Mouse (Mus musculus): ENCODE measurements around the gene Chrna4. TPM values are rescaled to one million over a fixed set of nuclear protein-coding genes. Genes with fewer than 3 reads are reported as not detected.

Gene Chrna4
- polyA plus RNA-seq, 1 experiment = not detected

DNA sequence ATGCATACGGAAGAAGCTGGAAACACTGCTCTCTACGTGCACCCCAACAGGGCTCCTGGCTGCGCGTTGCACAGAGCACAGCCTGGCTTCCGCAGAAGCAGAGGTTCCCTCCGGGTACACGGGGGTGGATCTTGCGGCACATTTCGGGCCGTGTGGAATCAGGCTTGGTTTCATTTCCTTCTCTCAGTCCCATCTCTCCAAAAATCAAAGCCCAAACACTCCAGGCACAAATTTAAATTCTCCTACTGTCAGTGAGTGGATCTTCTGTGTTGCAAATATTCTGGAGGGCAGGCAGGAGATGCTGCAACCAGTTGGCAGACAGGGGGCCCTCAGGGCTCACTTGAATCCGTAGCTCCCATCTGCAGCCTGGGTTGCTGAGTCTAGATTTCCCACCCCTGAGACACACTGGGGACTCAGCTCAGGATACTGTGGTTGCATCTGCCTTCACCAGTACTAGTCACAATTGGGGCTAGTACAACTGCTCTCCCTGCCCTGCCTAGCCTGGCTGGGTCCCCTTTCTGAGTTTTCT lies 11.9 kb downstream of the Chrna4 start:
- 71% methylated on average over 11 of the region's 11 CpGs for WGBS
- H3K27me3 ChIP-seq (ENCODE audit: control insufficient read depth, insufficient read depth, low read length) = no peaks in the 10 kb centered on the region
- no peaks in the 10 kb centered on the region for H3K4me1 ChIP-seq (ENCODE audit: control insufficient read depth, insufficient read depth, insufficient read length)
- no peak overlapping the region for H3K27ac ChIP-seq (ENCODE audit: insufficient read depth, low read length)
- no peak overlapping the region for H3K4me3 ChIP-seq (ENCODE audit: extremely low read depth, insufficient read depth, insufficient read length)
- DNase-seq (ENCODE audit: low read depth in 1 of 2, low spot score in 2 of 2) = no peak
- no peak for TF ChIP-seq POLR2A (IDR thresholded peaks at IDR 0.05; ENCODE audit: low read depth, low read length)
- no peaks in the 10 kb centered on the region for H3K36me3 ChIP-seq (ENCODE audit: control insufficient read depth, insufficient read depth, low read length)

DNA sequence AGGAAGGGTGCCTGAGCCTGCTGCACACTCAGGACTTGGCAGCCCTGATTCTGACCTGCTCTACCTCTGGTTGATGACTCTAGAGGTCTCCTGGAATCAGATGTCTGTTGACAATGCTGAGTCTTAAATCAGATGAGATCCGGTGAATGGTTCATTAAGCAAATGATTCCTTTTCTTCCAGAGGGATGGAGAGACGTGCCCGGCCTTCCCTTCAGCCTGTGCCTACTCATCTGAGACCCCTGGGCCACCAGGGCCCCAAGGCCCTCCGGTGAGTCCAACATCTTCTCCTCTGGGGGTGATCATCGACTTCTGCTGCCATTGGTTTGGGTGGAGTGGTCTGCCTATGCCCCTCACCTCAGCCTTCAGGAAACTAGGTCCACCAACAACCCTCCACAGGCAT lies 35.0 kb downstream of the Chrna4 start:
- 83% methylated on average over 5 of the region's 5 CpGs for WGBS
- H3K4me1 ChIP-seq (ENCODE audit: control insufficient read depth, insufficient read depth, insufficient read length) = no peaks in the 10 kb centered on the region
- no peaks in the 10 kb centered on the region for H3K27me3 ChIP-seq (ENCODE audit: control insufficient read depth, insufficient read depth, low read length)
- no peak for TF ChIP-seq POLR2A (IDR thresholded peaks at IDR 0.05; ENCODE audit: low read depth, low read length)
- TF ChIP-seq CTCF (IDR thresholded peaks at IDR 0.05; ENCODE audit: extremely low read depth, insufficient read depth, insufficient read length, insufficient replicate concordance) = no peak
- H3K27ac ChIP-seq (ENCODE audit: insufficient read depth, low read length) = no peak overlapping the region
- DNase-seq (ENCODE audit: low read depth in 1 of 2, low spot score in 2 of 2) = no peak
- H3K36me3 ChIP-seq (ENCODE audit: control insufficient read depth, insufficient read depth, low read length) = no peaks in the 10 kb centered on the region
- H3K4me3 ChIP-seq (ENCODE audit: extremely low read depth, insufficient read depth, insufficient read length) = no peak overlapping the region

DNA sequence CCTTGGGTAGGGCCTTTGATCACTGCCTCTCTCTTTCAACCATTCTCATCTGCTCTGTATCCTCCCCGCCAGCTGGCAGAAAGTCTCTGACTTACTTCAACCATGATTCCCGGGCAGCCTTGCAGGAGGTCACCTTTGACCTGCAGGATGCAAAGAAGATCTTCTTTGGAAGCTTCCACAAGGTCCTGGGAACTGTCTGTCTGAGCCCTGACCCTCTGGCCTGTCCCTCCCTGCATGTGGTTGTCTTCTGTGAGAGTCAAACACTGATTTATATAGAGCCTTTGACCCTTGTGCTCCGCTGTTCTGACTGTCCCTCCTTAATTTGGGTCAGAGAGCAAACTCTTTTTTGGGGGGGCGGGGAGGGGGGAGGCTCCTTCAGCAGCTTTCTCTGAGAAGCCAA lies 36.3 kb downstream of the Chrna4 start:
- Histone ChIP-seq H3K4me3 (ENCODE audit: extremely low read depth, insufficient read depth, insufficient read length) (no peak overlapping the region), H3K36me3 (ENCODE audit: control insufficient read depth, insufficient read depth, low read length) (no peaks in the 10 kb centered on the region), H3K4me1 (ENCODE audit: control insufficient read depth, insufficient read depth, insufficient read length) (no peaks in the 10 kb centered on the region), H3K27ac (ENCODE audit: insufficient read depth, low read length) (no peak overlapping the region), H3K27me3 (ENCODE audit: control insufficient read depth, insufficient read depth, low read length) (no peaks in the 10 kb centered on the region)
- 75% methylated on average over 4 of the region's 4 CpGs for WGBS
- no peak for DNase-seq (ENCODE audit: low read depth in 1 of 2, low spot score in 2 of 2)
- no peak for TF ChIP-seq POLR2A (IDR thresholded peaks at IDR 0.05; ENCODE audit: low read depth, low read length)
- TF ChIP-seq CTCF (IDR thresholded peaks at IDR 0.05; ENCODE audit: extremely low read depth, insufficient read depth, insufficient read length, insufficient replicate concordance) = no peak

DNA sequence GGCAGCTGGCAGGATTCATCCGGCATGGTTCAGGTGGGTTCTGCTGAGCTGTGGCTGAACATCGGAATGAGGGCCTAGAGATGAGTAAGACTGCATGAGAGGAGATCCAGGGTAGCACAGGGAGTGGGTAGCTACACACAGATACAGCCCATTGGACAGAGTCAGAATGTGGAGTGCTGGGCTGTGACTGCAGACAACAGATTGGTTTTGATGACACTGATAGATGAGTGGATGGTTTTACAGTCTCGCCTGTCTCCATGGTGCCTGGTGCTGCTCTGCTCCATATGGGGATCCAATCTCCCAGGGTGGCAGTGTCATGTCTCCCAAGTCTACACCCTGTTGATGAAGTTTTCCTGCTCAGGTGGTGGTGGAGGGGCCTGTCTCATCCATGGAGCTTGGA lies 46.4 kb downstream of the Chrna4 start:
- no peak overlapping the region for H3K27ac ChIP-seq (ENCODE audit: insufficient read depth, low read length)
- H3K27me3 ChIP-seq (ENCODE audit: control insufficient read depth, insufficient read depth, low read length) = no peaks in the 10 kb centered on the region
- H3K4me1 ChIP-seq (ENCODE audit: control insufficient read depth, insufficient read depth, insufficient read length) = no peaks in the 10 kb centered on the region
- 72% methylated on average over 3 of the region's 3 CpGs for WGBS
- no peak overlapping the region for H3K4me3 ChIP-seq (ENCODE audit: extremely low read depth, insufficient read depth, insufficient read length)
- no peak for DNase-seq (ENCODE audit: low read depth in 1 of 2, low spot score in 2 of 2)
- TF ChIP-seq CTCF (IDR thresholded peaks at IDR 0.05; ENCODE audit: extremely low read depth, insufficient read depth, insufficient read length, insufficient replicate concordance) = no peak
- no peak for TF ChIP-seq POLR2A (IDR thresholded peaks at IDR 0.05; ENCODE audit: low read depth, low read length)
- H3K36me3 ChIP-seq (ENCODE audit: control insufficient read depth, insufficient read depth, low read length) = no peaks in the 10 kb centered on the region

DNA sequence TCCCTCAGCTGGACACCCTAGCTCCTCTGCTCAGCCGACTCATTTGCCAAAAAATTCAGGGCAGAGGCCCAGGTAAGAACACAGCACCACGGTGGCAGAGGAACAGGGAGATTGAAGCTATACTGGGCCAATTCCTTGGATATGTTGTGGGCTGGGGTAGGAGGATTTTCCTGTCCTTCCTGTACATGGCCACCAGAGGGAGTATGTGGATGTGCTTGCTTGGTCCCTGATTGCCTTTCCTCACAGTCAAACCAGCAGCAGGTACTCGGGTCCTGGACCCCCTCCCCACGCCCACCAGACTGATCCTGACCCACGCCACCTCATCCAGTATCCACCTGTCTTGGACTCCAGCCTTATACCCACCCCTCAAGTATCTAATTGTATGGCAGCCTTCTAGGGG lies 46.9 kb downstream of the Chrna4 start:
- H3K4me1 ChIP-seq (ENCODE audit: control insufficient read depth, insufficient read depth, insufficient read length) = no peaks in the 10 kb centered on the region
- TF ChIP-seq POLR2A (IDR thresholded peaks at IDR 0.05; ENCODE audit: low read depth, low read length) = no peak
- peak; percentile 58; the same call in 1 of the 2 replicates for TF ChIP-seq CTCF (IDR thresholded peaks at IDR 0.05; ENCODE audit: extremely low read depth, insufficient read depth, insufficient read length, insufficient replicate concordance)
- H3K36me3 ChIP-seq (ENCODE audit: control insufficient read depth, insufficient read depth, low read length) = no peaks in the 10 kb centered on the region
- no peak overlapping the region for H3K4me3 ChIP-seq (ENCODE audit: extremely low read depth, insufficient read depth, insufficient read length)
- no peak overlapping the region for H3K27ac ChIP-seq (ENCODE audit: insufficient read depth, low read length)
- no peak for DNase-seq (ENCODE audit: low read depth in 1 of 2, low spot score in 2 of 2)
- WGBS = 19% methylated on average over 5 of the region's 5 CpGs
- H3K27me3 ChIP-seq (ENCODE audit: control insufficient read depth, insufficient read depth, low read length) = no peaks in the 10 kb centered on the region

DNA sequence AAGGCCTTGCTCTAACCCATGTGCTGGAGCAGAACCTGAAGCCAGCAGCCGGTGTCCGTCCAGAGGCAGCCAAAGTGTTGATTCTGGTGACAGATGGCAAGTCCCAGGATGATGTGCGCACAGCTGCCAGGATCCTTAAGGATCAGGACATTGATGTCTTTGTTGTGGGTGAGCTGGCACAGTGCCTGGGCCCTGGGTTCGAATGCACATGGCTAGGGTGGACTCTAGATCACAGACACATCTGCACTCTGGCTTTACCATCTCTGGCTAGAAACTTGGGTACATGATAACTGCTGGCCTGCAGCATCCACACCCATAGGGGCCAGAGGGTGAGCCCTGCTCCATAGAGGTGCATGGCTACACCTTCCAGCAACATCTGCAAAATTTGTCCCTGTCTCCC lies 47.9 kb downstream of the Chrna4 start:
- Histone ChIP-seq H3K4me1 (ENCODE audit: control insufficient read depth, insufficient read depth, insufficient read length) (no peaks in the 10 kb centered on the region), H3K36me3 (ENCODE audit: control insufficient read depth, insufficient read depth, low read length) (no peaks in the 10 kb centered on the region), H3K27ac (ENCODE audit: insufficient read depth, low read length) (no peak overlapping the region), H3K4me3 (ENCODE audit: extremely low read depth, insufficient read depth, insufficient read length) (no peak overlapping the region), H3K27me3 (ENCODE audit: control insufficient read depth, insufficient read depth, low read length) (no peaks in the 10 kb centered on the region)
- TF ChIP-seq CTCF (IDR thresholded peaks at IDR 0.05; ENCODE audit: extremely low read depth, insufficient read depth, insufficient read length, insufficient replicate concordance) (no peak), POLR2A (IDR thresholded peaks at IDR 0.05; ENCODE audit: low read depth, low read length) (no peak)
- no peak for DNase-seq (ENCODE audit: low read depth in 1 of 2, low spot score in 2 of 2)
- WGBS = 85% methylated on average over 4 of the region's 4 CpGs

DNA sequence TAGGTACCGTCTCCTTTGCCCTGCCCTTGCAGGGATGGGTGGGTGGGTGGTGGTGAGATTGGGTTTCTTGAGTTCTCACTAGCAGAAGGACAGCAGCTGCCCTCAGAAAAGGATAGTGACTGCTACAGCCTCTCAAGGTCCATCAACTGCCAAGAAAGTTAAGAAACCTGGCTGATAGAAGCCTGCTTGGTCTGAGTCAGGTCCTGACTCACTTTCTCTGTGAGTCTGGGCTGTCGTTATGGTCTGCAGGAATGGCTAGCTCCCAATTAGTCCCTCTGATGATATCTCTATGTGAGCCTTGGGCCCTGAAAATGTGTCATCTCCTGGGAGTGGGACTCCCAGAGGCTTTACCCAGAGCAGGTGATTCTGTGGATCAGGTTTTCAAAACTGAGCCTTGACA lies 49.0 kb downstream of the Chrna4 start:
- Histone ChIP-seq H3K4me1 (ENCODE audit: control insufficient read depth, insufficient read depth, insufficient read length) (no peaks in the 10 kb centered on the region), H3K36me3 (ENCODE audit: control insufficient read depth, insufficient read depth, low read length) (no peaks in the 10 kb centered on the region)
- 65% methylated on average over 2 of the region's 2 CpGs for WGBS

More for the DNA sequence above, 49.0 kb downstream of the Chrna4 start:
- TF ChIP-seq POLR2A (IDR thresholded peaks at IDR 0.05; ENCODE audit: low read depth, low read length) (no peak), CTCF (IDR thresholded peaks at IDR 0.05; ENCODE audit: extremely low read depth, insufficient read depth, insufficient read length, insufficient replicate concordance) (no peak)
- DNase-seq (ENCODE audit: low read depth in 1 of 2, low spot score in 2 of 2) = no peak
- H3K27me3 ChIP-seq (ENCODE audit: control insufficient read depth, insufficient read depth, low read length) = no peaks in the 10 kb centered on the region
- H3K4me3 ChIP-seq (ENCODE audit: extremely low read depth, insufficient read depth, insufficient read length) = no peak overlapping the region
- no peak overlapping the region for H3K27ac ChIP-seq (ENCODE audit: insufficient read depth, low read length)

Measured in spleen, adult 2 months (tissue).